Mouse (Mus musculus) E14TG2a.4 (cell line): ENCODE measurements around the gene Adcy3.
A peak's percentile ranks its signal among the peaks of the same experiment; 100 is the strongest.

Experiments
- H3K27me3 ChIP-seq: 2 replicates; pipeline ENCODE4 v1.6.1; 2014; ENCODE audit warnings: low read length, control low read depth; ENCODE audit not compliant: insufficient read depth
- H3K36me3 ChIP-seq: 2 replicates; pipeline ENCODE4 v1.6.1; 2014; ENCODE audit warnings: low read length, control low read depth; ENCODE audit not compliant: insufficient read depth
- H3K4me1 ChIP-seq: replicated peaks from 2 replicates; pipeline ENCODE4 v1.6.1; 2014; ENCODE audit warnings: low read depth, low read length, control low read depth
- H3K4me3 ChIP-seq: replicated peaks from 2 replicates; pipeline ENCODE4 v1.5.1; 2014; ENCODE audit warnings: mild to moderate bottlenecking, low read length
- H3K9me3 ChIP-seq: 2 replicates; pipeline ENCODE4 v1.6.1; 2014; ENCODE audit warnings: low read length, control low read depth
- CTCF ChIP-seq: conservative IDR thresholded peaks from 2 replicates; pipeline ENCODE4 v1.5.1; 2014; ENCODE audit warnings: low read length
- NANOG ChIP-seq: IDR thresholded peaks from 2 replicates; pipeline ENCODE4 v1.6.1; 2014; ENCODE audit warnings: borderline replicate concordance, low read length, mixed read lengths
- POU5F1 ChIP-seq: IDR thresholded peaks from 2 replicates; pipeline ENCODE4 v1.6.1; 2014; ENCODE audit warnings: low read length, borderline replicate concordance

The Adcy3 gene

DNA sequence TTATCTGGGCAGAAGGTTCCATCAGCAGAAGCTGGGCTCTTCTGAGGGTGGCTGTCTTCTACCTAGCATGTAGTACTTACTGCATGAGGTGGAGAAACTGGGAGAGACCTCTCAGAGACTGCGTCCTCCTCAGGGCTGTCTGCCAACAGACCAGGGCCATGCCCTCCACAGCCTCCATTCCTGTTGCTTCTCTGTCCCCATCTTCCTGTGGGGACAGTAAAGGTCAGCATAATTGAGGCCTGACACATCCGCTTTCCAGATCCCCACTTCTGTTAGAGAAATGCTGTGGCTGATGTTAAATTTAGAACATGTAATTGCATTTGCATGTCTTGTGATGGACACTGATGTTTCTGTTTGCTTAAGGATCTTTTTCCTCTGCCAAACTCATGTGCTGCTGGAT, 18.0 kb downstream of the Adcy3 start:
- no peak for TF ChIP-seq POU5F1
- TF ChIP-seq CTCF: no peak
- no peak for TF ChIP-seq NANOG
- H3K36me3 ChIP-seq: no peaks in the 10 kb centered on the region; the same call in 1 of the 2 replicates
- no peaks in the 10 kb centered on the region for H3K9me3 ChIP-seq
- H3K27me3 ChIP-seq: no peaks in the 10 kb centered on the region; the same call in 1 of the 2 replicates
- no peak overlapping the region for H3K4me3 ChIP-seq
- peaks cover 22% of the 10 kb centered on the region for H3K4me1 ChIP-seq

DNA sequence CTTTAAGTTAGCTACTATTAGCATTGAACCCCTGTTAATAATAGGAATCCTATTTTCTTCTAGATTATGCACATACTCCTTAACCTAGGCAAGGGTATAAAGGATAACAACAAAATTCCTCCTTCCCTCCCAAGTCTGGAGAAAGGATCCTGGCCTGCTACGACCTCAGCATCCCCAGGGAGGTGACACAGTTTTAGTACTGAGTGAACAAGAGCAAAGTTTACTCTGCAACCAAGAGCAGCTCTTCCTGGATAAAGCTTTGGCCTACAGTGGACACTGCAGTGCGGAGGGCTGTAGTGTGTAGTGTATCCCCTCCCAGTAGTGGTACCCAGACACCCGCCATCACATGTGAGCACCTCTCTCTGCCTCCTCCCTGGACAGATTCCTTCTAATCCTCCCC, 19.1 kb downstream of the Adcy3 start:
- H3K4me1 ChIP-seq: peaks cover 16% of the 10 kb centered on the region
- H3K4me3 ChIP-seq: no peak overlapping the region
- no peaks in the 10 kb centered on the region for H3K9me3 ChIP-seq
- TF ChIP-seq POU5F1: no peak
- no peak for TF ChIP-seq CTCF
- TF ChIP-seq NANOG: no peak
- peaks cover 4% of the 10 kb centered on the region for H3K27me3 ChIP-seq
- no peaks in the 10 kb centered on the region for H3K36me3 ChIP-seq

GRCm38 (mm10) chr12:4157466-4157865, 24.6 kb downstream of the Adcy3 start:
- no peak for TF ChIP-seq POU5F1
- Histone ChIP-seq H3K9me3 (no peaks in the 10 kb centered on the region), H3K4me1 (peaks cover 33% of the 10 kb centered on the region), H3K27me3 (peaks cover 38% of the 10 kb centered on the region), H3K36me3 (no peaks in the 10 kb centered on the region), H3K4me3 (no peak overlapping the region)

GRCm38 (mm10) chr12:4158179-4158578, 25.3 kb downstream of the Adcy3 start:
- H3K4me3 ChIP-seq: no peak overlapping the region
- TF ChIP-seq NANOG (no peak), CTCF (no peak), POU5F1 (no peak)
- H3K4me1 ChIP-seq: peaks cover 40% of the 10 kb centered on the region
- H3K36me3 ChIP-seq: no peaks in the 10 kb centered on the region
- H3K9me3 ChIP-seq: no peaks in the 10 kb centered on the region
- H3K27me3 ChIP-seq: peaks cover 45% of the 10 kb centered on the region

DNA sequence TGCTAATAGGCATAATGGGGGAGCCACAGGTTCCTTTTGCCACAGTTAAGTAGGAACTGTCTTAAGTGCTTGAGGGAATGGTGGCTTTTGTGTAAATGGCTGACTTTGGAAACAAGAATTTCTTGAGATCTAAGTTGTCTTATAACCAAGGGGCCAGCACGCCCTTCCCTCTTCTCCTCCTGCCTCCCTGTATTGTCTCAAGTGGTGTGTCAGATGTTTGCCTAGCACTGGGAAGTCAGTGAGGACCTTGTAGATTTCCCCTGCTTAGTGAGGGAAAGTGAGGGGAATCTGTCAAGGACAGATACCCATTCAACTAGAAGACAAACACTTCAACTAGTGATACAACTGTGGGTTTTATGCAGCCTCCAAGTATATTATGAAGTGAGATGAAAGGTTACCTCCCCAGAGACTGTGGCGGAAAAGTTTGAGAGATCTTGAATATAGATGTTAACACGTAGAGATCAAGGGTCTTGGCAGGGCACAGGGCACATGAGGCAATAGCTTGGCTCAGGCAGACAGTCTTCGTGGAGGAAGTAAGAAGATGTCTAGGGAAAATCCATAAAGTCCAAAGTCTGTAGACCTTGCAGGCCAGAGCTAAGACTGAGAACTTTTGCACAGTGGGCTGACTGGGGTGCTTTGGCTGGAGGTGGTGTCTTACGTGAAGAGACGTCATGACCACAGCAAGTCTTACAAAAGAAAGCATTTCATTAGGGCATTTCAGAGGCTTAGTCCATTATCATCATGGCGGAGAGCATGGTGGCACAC, 26.1 kb downstream of the Adcy3 start:
- Histone ChIP-seq H3K36me3 (no peaks in the 10 kb centered on the region), H3K4me3 (peak overlapping the region; percentile 3; the same call in 1 of the 2 replicates), H3K9me3 (no peaks in the 10 kb centered on the region), H3K27me3 (peaks cover 52% of the 10 kb centered on the region), H3K4me1 (peaks cover 42% of the 10 kb centered on the region)
- TF ChIP-seq NANOG: no peak
- no peak for TF ChIP-seq POU5F1
- no peak for TF ChIP-seq CTCF

- H3K36me3 ChIP-seq: no peaks in the 10 kb centered on the region
- TF ChIP-seq POU5F1: no peak
- TF ChIP-seq CTCF: 0 out of 2 replicates have a peak, but pooled peaks have one; percentile 11
- no peak for TF ChIP-seq NANOG
- peaks cover 61% of the 10 kb centered on the region for H3K27me3 ChIP-seq
- peaks cover 42% of the 10 kb centered on the region for H3K4me1 ChIP-seq
- no peaks in the 10 kb centered on the region for H3K9me3 ChIP-seq
- peak overlapping the region; percentile 29; the same call in 1 of the 2 replicates for H3K4me3 ChIP-seq
These were observed 27.4 kb downstream of the Adcy3 start for GRCm38 (mm10) chr12:4160322-4160721.

DNA sequence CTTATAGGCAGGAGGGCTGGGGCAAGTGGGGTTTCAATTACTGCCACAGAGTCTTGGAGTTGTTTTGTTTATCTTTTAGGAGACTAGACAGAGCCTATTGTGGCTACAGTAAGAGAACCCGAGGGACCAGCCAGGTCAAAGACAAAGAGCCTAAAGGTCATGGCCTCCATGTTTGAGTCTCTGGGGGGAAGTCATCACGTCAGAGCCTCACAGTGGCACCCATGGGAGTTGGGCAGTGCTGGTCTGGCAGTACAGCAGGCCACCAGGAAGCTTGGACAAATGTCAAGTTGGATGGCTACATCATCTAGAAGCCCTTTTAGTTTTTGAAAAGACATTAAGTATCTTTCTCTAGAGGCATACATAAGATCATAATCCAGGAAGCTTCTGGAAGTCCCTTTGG, 30.0 kb downstream of the Adcy3 start:
- Histone ChIP-seq H3K27me3 (peaks cover 52% of the 10 kb centered on the region), H3K4me1 (peaks cover 57% of the 10 kb centered on the region), H3K4me3 (no peak overlapping the region), H3K9me3 (no peaks in the 10 kb centered on the region), H3K36me3 (no peaks in the 10 kb centered on the region)
- TF ChIP-seq NANOG: no peak
- TF ChIP-seq POU5F1: no peak
- TF ChIP-seq CTCF: no peak

DNA sequence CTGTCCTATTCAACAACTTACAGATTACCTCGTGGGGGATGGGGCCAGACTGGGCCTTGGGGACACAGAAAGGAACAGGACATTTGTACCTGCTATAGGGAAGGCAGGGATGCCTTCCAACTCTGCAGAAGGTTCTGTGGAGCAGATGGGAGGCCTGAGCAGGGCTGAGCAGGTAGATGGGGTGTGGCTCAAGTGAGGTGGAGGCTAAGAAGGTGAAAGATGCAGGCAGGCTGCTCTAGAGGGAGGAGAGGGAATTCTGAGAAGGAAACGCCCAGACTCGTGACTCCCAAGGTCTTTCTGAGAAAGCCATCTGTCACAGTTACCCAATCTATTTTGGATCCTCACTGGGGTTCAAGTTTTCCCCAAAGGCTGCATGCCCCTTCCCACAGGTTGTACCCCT, 34.1 kb downstream of the Adcy3 start:
- TF ChIP-seq CTCF (no peak), POU5F1 (no peak), NANOG (no peak)
- Histone ChIP-seq H3K27me3 (peaks cover 39% of the 10 kb centered on the region), H3K4me1 (peaks cover 70% of the 10 kb centered on the region), H3K36me3 (no peaks in the 10 kb centered on the region), H3K9me3 (no peaks in the 10 kb centered on the region), H3K4me3 (peak overlapping the region; percentile 41; the same call in 1 of the 2 replicates)

DNA sequence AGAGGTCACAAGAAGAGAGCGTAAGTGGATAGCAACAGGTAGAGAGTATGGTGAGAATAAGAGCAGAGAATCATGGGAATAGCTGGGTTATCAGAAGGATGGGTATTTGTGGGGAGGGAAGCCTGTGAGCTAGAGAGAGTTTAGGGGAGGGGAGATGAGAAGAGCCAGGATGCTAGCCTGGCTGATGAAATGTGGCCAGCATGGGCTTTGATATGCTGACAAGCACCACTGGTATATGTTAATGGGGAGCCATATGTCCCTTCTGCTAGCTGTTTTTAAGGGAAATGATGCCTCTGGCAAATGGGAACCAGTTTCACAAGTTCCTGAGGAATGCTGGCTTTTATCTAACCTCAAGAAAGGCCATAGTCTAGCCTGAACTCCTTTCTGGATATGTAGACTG, 36.2 kb downstream of the Adcy3 start:
- Histone ChIP-seq H3K9me3 (no peaks in the 10 kb centered on the region), H3K4me1 (peaks cover 72% of the 10 kb centered on the region), H3K4me3 (no peak overlapping the region), H3K36me3 (no peaks in the 10 kb centered on the region), H3K27me3 (peaks cover 22% of the 10 kb centered on the region)
- TF ChIP-seq POU5F1 (no peak), NANOG (no peak), CTCF (no peak)
